Mouse (Mus musculus) hindbrain, embryonic 12.5 days (tissue): ENCODE data around the gene Traf3ip1. TPM values are rescaled to one million over a fixed set of nuclear protein-coding genes. Genes with fewer than 3 reads are reported as not detected.

Source experiments
- ATAC-seq: fragments of 200-750 bp; cut with Nextera tagmentation; 2 replicates; pipeline ENCODE4 v1.8.0; 2017; ENCODE audit warnings: moderate TSS enrichment; ENCODE audit not compliant: low FRiP score
- H3K27ac ChIP-seq: fragments of 300-500 bp; sonication (generic); 2 replicates; pipeline ENCODE4 v1.5.1; 2016; ENCODE audit warnings: mild to moderate bottlenecking
- H3K27me3 ChIP-seq: fragments of 300-500 bp; sonication (generic); 2 replicates; pipeline ENCODE4 v1.6.1; 2016; ENCODE audit warnings: mild to moderate bottlenecking
- H3K36me3 ChIP-seq: fragments of 300-500 bp; sonication (generic); 2 replicates; pipeline ENCODE4 v1.6.1; 2016; ENCODE audit warnings: mild to moderate bottlenecking
- H3K4me1 ChIP-seq: fragments of 300-500 bp; sonication (generic); 2 replicates; pipeline ENCODE4 v1.6.1; 2016
- H3K4me2 ChIP-seq: fragments of 300-500 bp; sonication (generic); replicated peaks from 2 replicates; pipeline ENCODE4 v1.6.1; 2016; ENCODE audit warnings: mild to moderate bottlenecking
- H3K4me3 ChIP-seq: fragments of 300-500 bp; sonication (generic); 2 replicates; pipeline ENCODE4 v1.5.1; 2016; ENCODE audit warnings: mild to moderate bottlenecking
- H3K9ac ChIP-seq: fragments of 300-500 bp; sonication (generic); 2 replicates; pipeline ENCODE4 v1.6.1; 2016; ENCODE audit warnings: mild to moderate bottlenecking, moderate library complexity
- H3K9me3 ChIP-seq: fragments of 300-500 bp; sonication (generic); replicated peaks from 2 replicates; pipeline ENCODE4 v1.6.1; 2016; ENCODE audit warnings: mild to moderate bottlenecking
- WGBS: fragments of 180-500 bp; shearing (Covaris S2); methylation state at CpG from one replicate; pipeline ENCODE4 v1.1.7; 2016; 5-methylcytosine and 5-hydroxymethylcytosine counted together
- polyA plus RNA-seq: library from polyadenylated mRNA; unstranded; fragments of >200 nt; fragmentation: Nextera tagmentation; extraction: Ambion mirVana; gene quantifications from 2 replicates; pipeline ENCODE4 v1.2.1, GENCODE M21; 2016

Traf3ip1 gene
- polyA plus RNA-seq, 1 experiment from 2014 or later = 13.0 TPM

- Histone ChIP-seq H3K36me3 (0 out of 2 replicates have a peak, but pooled peaks cover 7% of the 10 kb centered on the region), H3K9ac (no peak overlapping the region), H3K4me3 (no peak overlapping the region), H3K9me3 (no peaks in the 10 kb centered on the region), H3K27me3 (no peaks in the 10 kb centered on the region), H3K27ac (no peak overlapping the region), H3K4me1 (no peaks in the 10 kb centered on the region), H3K4me2 (no peak overlapping the region)
- no peak for ATAC-seq
- 71% methylated on average over 3 of the region's 3 CpGs for WGBS
Observed at GRCm38 (mm10) chr1:91564004-91564403, 69.6 kb downstream of the Traf3ip1 start.

GRCm38 (mm10) chr1:91564598-91564997 lies 70.2 kb downstream of the Traf3ip1 start:
- no peak overlapping the region for H3K4me3 ChIP-seq
- no peaks in the 10 kb centered on the region for H3K27me3 ChIP-seq
- H3K9ac ChIP-seq = no peak overlapping the region
- 67% methylated on average over 6 of the region's 6 CpGs for WGBS
- no peaks in the 10 kb centered on the region for H3K4me1 ChIP-seq
- H3K9me3 ChIP-seq = no peaks in the 10 kb centered on the region
- H3K27ac ChIP-seq = no peak overlapping the region
- no peak for ATAC-seq
- no peak overlapping the region for H3K4me2 ChIP-seq
- H3K36me3 ChIP-seq = 0 out of 2 replicates have a peak, but pooled peaks cover 6% of the 10 kb centered on the region

GRCm38 (mm10) chr1:91567269-91567668 lies 72.8 kb downstream of the Traf3ip1 start:
- Histone ChIP-seq H3K4me1 (no peaks in the 10 kb centered on the region), H3K4me2 (no peak overlapping the region), H3K9me3 (no peaks in the 10 kb centered on the region), H3K36me3 (no peaks in the 10 kb centered on the region), H3K9ac (no peak overlapping the region), H3K27ac (no peak overlapping the region), H3K4me3 (no peak overlapping the region), H3K27me3 (no peaks in the 10 kb centered on the region)
- no peak for ATAC-seq
- 85% methylated on average over 2 of the region's 2 CpGs for WGBS

GRCm38 (mm10) chr1:91572458-91572857 lies 78.0 kb downstream of the Traf3ip1 start:
- WGBS = 82% methylated on average over 10 of the region's 10 CpGs
- Histone ChIP-seq H3K4me2 (no peak overlapping the region), H3K4me3 (no peak overlapping the region), H3K4me1 (no peaks in the 10 kb centered on the region), H3K27me3 (no peaks in the 10 kb centered on the region), H3K9me3 (no peaks in the 10 kb centered on the region), H3K36me3 (no peaks in the 10 kb centered on the region), H3K9ac (no peak overlapping the region), H3K27ac (no peak overlapping the region)
- no peak for ATAC-seq

GRCm38 (mm10) chr1:91574208-91574607 lies 79.8 kb downstream of the Traf3ip1 start:
- Histone ChIP-seq H3K9ac (no peak overlapping the region), H3K27me3 (no peaks in the 10 kb centered on the region), H3K4me1 (no peaks in the 10 kb centered on the region), H3K36me3 (no peaks in the 10 kb centered on the region), H3K27ac (no peak overlapping the region), H3K9me3 (no peaks in the 10 kb centered on the region), H3K4me2 (no peak overlapping the region), H3K4me3 (no peak overlapping the region)
- 71% methylated on average over 3 of the region's 3 CpGs for WGBS
- ATAC-seq = no peak

GRCm38 (mm10) chr1:91577883-91578517 lies 83.6 kb downstream of the Traf3ip1 start:
- Histone ChIP-seq H3K4me1 (no peaks in the 10 kb centered on the region), H3K27me3 (no peaks in the 10 kb centered on the region), H3K9ac (no peak overlapping the region), H3K4me3 (no peak overlapping the region), H3K36me3 (no peaks in the 10 kb centered on the region), H3K27ac (no peak overlapping the region), H3K4me2 (no peak overlapping the region), H3K9me3 (no peaks in the 10 kb centered on the region)
- ATAC-seq = no peak
- 81% methylated on average over 7 of the region's 7 CpGs for WGBS

Other genes with a start within 250 kb of the Traf3ip1 start
- 67.5 and 71.8 TPM in 2 replicates for gene Ube2f, start 244.3 kb upstream of the Traf3ip1 start, polyA plus RNA-seq
- 13.1 and 14.0 TPM in 2 replicates for gene Scly, start 196.3 kb upstream of the Traf3ip1 start, polyA plus RNA-seq
- 0.17 and 0.18 TPM in 2 replicates for gene Espnl, start 172.6 kb upstream of the Traf3ip1 start, polyA plus RNA-seq
- gene Klhl30, start 143.6 kb upstream of the Traf3ip1 start, polyA plus RNA-seq = 0.41 and 0.59 TPM in 2 replicates
- 0.49 and 0.90 TPM in 2 replicates for gene Erfe, start 128.2 kb upstream of the Traf3ip1 start, polyA plus RNA-seq
- 147 and 148 TPM in 2 replicates for gene Ilkap, start 95.8 kb upstream of the Traf3ip1 start, polyA plus RNA-seq
- gene Hes6, start 80.6 kb upstream of the Traf3ip1 start, polyA plus RNA-seq = 274 and 304 TPM in 2 replicates
- 3.6 and 3.8 TPM in 2 replicates for gene Per2, start 35.3 kb upstream of the Traf3ip1 start, polyA plus RNA-seq
- 14.8 and 17.7 TPM in 2 replicates for gene Asb1, start 45.9 kb downstream of the Traf3ip1 start, polyA plus RNA-seq